Mouse (Mus musculus): ENCODE data around the gene B4galt5. TPM values are rescaled to one million over a fixed set of nuclear protein-coding genes. Genes with fewer than 3 reads are reported as not detected.

Gene B4galt5
- polyA plus RNA-seq, 1 experiment from 2014 or later: 1.5 TPM

- 17% methylated on average over 9 of the region's 9 CpGs for WGBS (ENCODE audit: insufficient replicate concordance)
- Histone ChIP-seq H3K9ac (ENCODE audit: low read depth, low read length) (no peak overlapping the region), H3K4me2 (ENCODE audit: low read depth, low read length) (no peak overlapping the region), H3K4me1 (ENCODE audit: control insufficient read depth, low read depth, low read length) (peaks cover 25% of the 10 kb centered on the region), H3K36me3 (ENCODE audit: control insufficient read depth, insufficient read depth) (no peaks in the 10 kb centered on the region), H3K27ac (ENCODE audit: low read length) (no peak overlapping the region; the same call in 1 of the 2 replicates), H3K9me3 (replicated peaks; ENCODE audit: control insufficient read depth, low read length) (no peaks in the 10 kb centered on the region), H3K4me3 (ENCODE audit: low read depth, low read length) (no peak overlapping the region), H3K27me3 (ENCODE audit: control insufficient read depth, insufficient read depth, low read depth, low read length) (peaks cover 48% of the 10 kb centered on the region)
- ATAC-seq (ENCODE audit: low read depth): no peak
Measured at GRCm38 (mm10) chr2:167351371-167351951, 2.5 kb upstream of the B4galt5 start.

GRCm38 (mm10) chr2:167350126-167350650 is 1.2 kb upstream of the B4galt5 start:
- no peak for ATAC-seq (ENCODE audit: low read depth)
- Histone ChIP-seq H3K9ac (ENCODE audit: low read depth, low read length) (no peak overlapping the region), H3K4me2 (ENCODE audit: low read depth, low read length) (peak overlapping the region; percentile 78), H3K9me3 (replicated peaks; ENCODE audit: control insufficient read depth, low read length) (no peaks in the 10 kb centered on the region), H3K4me3 (ENCODE audit: low read depth, low read length) (no peak overlapping the region), H3K36me3 (ENCODE audit: control insufficient read depth, insufficient read depth) (no peaks in the 10 kb centered on the region), H3K27me3 (ENCODE audit: control insufficient read depth, insufficient read depth, low read depth, low read length) (peaks cover 60% of the 10 kb centered on the region), H3K27ac (ENCODE audit: low read length) (no peak overlapping the region), H3K4me1 (ENCODE audit: control insufficient read depth, low read depth, low read length) (peaks cover 30% of the 10 kb centered on the region)
- 32% methylated on average over 8 of the region's 8 CpGs for whole genome bisulfite sequencing (ENCODE audit: insufficient replicate concordance)

- Histone ChIP-seq H3K9ac (ENCODE audit: low read depth, low read length) (peak overlapping the region; percentile 29; the same call in 1 of the 2 replicates), H3K4me2 (ENCODE audit: low read depth, low read length) (peak overlapping the region; percentile 78), H3K4me3 (ENCODE audit: low read depth, low read length) (peak overlapping the region; percentile 68), H3K27me3 (ENCODE audit: control insufficient read depth, insufficient read depth, low read depth, low read length) (peaks cover 62% of the 10 kb centered on the region), H3K27ac (ENCODE audit: low read length) (no peak overlapping the region), H3K9me3 (replicated peaks; ENCODE audit: control insufficient read depth, low read length) (no peaks in the 10 kb centered on the region), H3K36me3 (ENCODE audit: control insufficient read depth, insufficient read depth) (no peaks in the 10 kb centered on the region), H3K4me1 (ENCODE audit: control insufficient read depth, low read depth, low read length) (peaks cover 35% of the 10 kb centered on the region)
- WGBS (ENCODE audit: insufficient replicate concordance): under 1% methylated on average over 43 of the region's 50 CpGs
- ATAC-seq (ENCODE audit: low read depth): peak; percentile 91
Measured at GRCm38 (mm10) chr2:167349283-167349936, 427 bp upstream of the B4galt5 start.

- Histone ChIP-seq H3K4me3 (ENCODE audit: low read depth, low read length) (peak overlapping the region; percentile 68), H3K9me3 (replicated peaks; ENCODE audit: control insufficient read depth, low read length) (no peaks in the 10 kb centered on the region), H3K27ac (ENCODE audit: low read length) (no peak overlapping the region), H3K4me1 (ENCODE audit: control insufficient read depth, low read depth, low read length) (peaks cover 50% of the 10 kb centered on the region), H3K9ac (ENCODE audit: low read depth, low read length) (no peak overlapping the region), H3K27me3 (ENCODE audit: control insufficient read depth, insufficient read depth, low read depth, low read length) (peaks cover 62% of the 10 kb centered on the region), H3K4me2 (ENCODE audit: low read depth, low read length) (peak overlapping the region; percentile 78), H3K36me3 (ENCODE audit: control insufficient read depth, insufficient read depth) (no peaks in the 10 kb centered on the region)
- 8% methylated on average over 11 of the region's 11 CpGs for WGBS (ENCODE audit: insufficient replicate concordance)
- ATAC-seq (ENCODE audit: low read depth): no peak
Measured at GRCm38 (mm10) chr2:167347991-167348375, 1.0 kb downstream of the B4galt5 start.

- H3K27me3 ChIP-seq (ENCODE audit: control insufficient read depth, insufficient read depth, low read depth, low read length): peaks cover 62% of the 10 kb centered on the region
- H3K4me2 ChIP-seq (ENCODE audit: low read depth, low read length): no peak overlapping the region; the same call in 1 of the 2 replicates
- no peaks in the 10 kb centered on the region for H3K36me3 ChIP-seq (ENCODE audit: control insufficient read depth, insufficient read depth)
- no peaks in the 10 kb centered on the region for H3K9me3 ChIP-seq (replicated peaks; ENCODE audit: control insufficient read depth, low read length)
- H3K9ac ChIP-seq (ENCODE audit: low read depth, low read length): no peak overlapping the region
- H3K4me3 ChIP-seq (ENCODE audit: low read depth, low read length): no peak overlapping the region
- ATAC-seq (ENCODE audit: low read depth): no peak
- no peak overlapping the region for H3K27ac ChIP-seq (ENCODE audit: low read length)
- 70% methylated on average over 4 of the region's 4 CpGs for WGBS (ENCODE audit: insufficient replicate concordance)
- H3K4me1 ChIP-seq (ENCODE audit: control insufficient read depth, low read depth, low read length): peaks cover 53% of the 10 kb centered on the region
Measured at GRCm38 (mm10) chr2:167347361-167347760, 1.6 kb downstream of the B4galt5 start.

GRCm38 (mm10) chr2:167345508-167346164 is 3.3 kb downstream of the B4galt5 start:
- H3K4me2 ChIP-seq (ENCODE audit: low read depth, low read length): no peak overlapping the region

GRCm38 (mm10) chr2:167344871-167345507 is 4.0 kb downstream of the B4galt5 start:
- Histone ChIP-seq H3K4me1 (ENCODE audit: control insufficient read depth, low read depth, low read length) (peaks cover 44% of the 10 kb centered on the region), H3K9ac (ENCODE audit: low read depth, low read length) (no peak overlapping the region), H3K27me3 (ENCODE audit: control insufficient read depth, insufficient read depth, low read depth, low read length) (peaks cover 48% of the 10 kb centered on the region), H3K36me3 (ENCODE audit: control insufficient read depth, insufficient read depth) (no peaks in the 10 kb centered on the region), H3K27ac (ENCODE audit: low read length) (no peak overlapping the region), H3K4me2 (ENCODE audit: low read depth, low read length) (no peak overlapping the region), H3K9me3 (replicated peaks; ENCODE audit: control insufficient read depth, low read length) (no peaks in the 10 kb centered on the region), H3K4me3 (ENCODE audit: low read depth, low read length) (no peak overlapping the region)
- WGBS (ENCODE audit: insufficient replicate concordance): 23% methylated on average over 5 of the region's 5 CpGs
- ATAC-seq (ENCODE audit: low read depth): no peak

More at GRCm38 (mm10) chr2:167345508-167346164, 3.3 kb downstream of the B4galt5 start:
- no peaks in the 10 kb centered on the region for H3K36me3 ChIP-seq (ENCODE audit: control insufficient read depth, insufficient read depth)
- no peaks in the 10 kb centered on the region for H3K9me3 ChIP-seq (replicated peaks; ENCODE audit: control insufficient read depth, low read length)
- H3K9ac ChIP-seq (ENCODE audit: low read depth, low read length): no peak overlapping the region
- H3K4me3 ChIP-seq (ENCODE audit: low read depth, low read length): no peak overlapping the region
- H3K4me1 ChIP-seq (ENCODE audit: control insufficient read depth, low read depth, low read length): peaks cover 48% of the 10 kb centered on the region
- no peak overlapping the region for H3K27ac ChIP-seq (ENCODE audit: low read length)
- H3K27me3 ChIP-seq (ENCODE audit: control insufficient read depth, insufficient read depth, low read depth, low read length): peaks cover 55% of the 10 kb centered on the region
- no peak for ATAC-seq (ENCODE audit: low read depth)
- 36% methylated on average over 7 of the region's 7 CpGs for WGBS (ENCODE audit: insufficient replicate concordance)

- H3K27me3 ChIP-seq (ENCODE audit: control insufficient read depth, insufficient read depth, low read depth, low read length): peaks cover 35% of the 10 kb centered on the region
Measured at GRCm38 (mm10) chr2:167343369-167344140, 5.4 kb downstream of the B4galt5 start.

More at GRCm38 (mm10) chr2:167343369-167344140, 5.4 kb downstream of the B4galt5 start:
- Histone ChIP-seq H3K27ac (ENCODE audit: low read length) (peak overlapping the region; percentile 78), H3K9ac (ENCODE audit: low read depth, low read length) (peak overlapping the region; percentile 60), H3K36me3 (ENCODE audit: control insufficient read depth, insufficient read depth) (no peaks in the 10 kb centered on the region), H3K4me2 (ENCODE audit: low read depth, low read length) (peak overlapping the region; percentile 57), H3K4me3 (ENCODE audit: low read depth, low read length) (peak overlapping the region; percentile 43), H3K9me3 (replicated peaks; ENCODE audit: control insufficient read depth, low read length) (no peaks in the 10 kb centered on the region), H3K4me1 (ENCODE audit: control insufficient read depth, low read depth, low read length) (peaks cover 31% of the 10 kb centered on the region)
- peak; percentile 98 for ATAC-seq (ENCODE audit: low read depth)
- WGBS (ENCODE audit: insufficient replicate concordance): 32% methylated on average over 12 of the region's 12 CpGs

Data from liver, embryonic 16.5 days (tissue).